Mouse (Mus musculus) intestine, postnatal 0 days (tissue): ENCODE results near the gene Ablim1. TPM values are rescaled to one million over a fixed set of nuclear protein-coding genes. Genes with fewer than 3 reads are reported as not detected.

ENCODE experiments used
- ATAC-seq: fragments of 200-750 bp; cut with Nextera tagmentation; 2 replicates; pipeline ENCODE4 v1.8.0; 2017; ENCODE audit warnings: mild to moderate bottlenecking, moderate TSS enrichment, moderate library complexity
- H3K27ac ChIP-seq: fragments of 300-500 bp; sonication (generic); 2 replicates; pipeline ENCODE4 v1.5.1; 2014; ENCODE audit warnings: mild to moderate bottlenecking, low read depth, low read length, moderate library complexity
- H3K27me3 ChIP-seq: fragments of 300-500 bp; sonication (generic); replicated peaks from 2 replicates; pipeline ENCODE4 v1.6.1; 2014; ENCODE audit warnings: low read length, mixed read lengths; ENCODE audit not compliant: control insufficient read depth, insufficient read depth
- H3K36me3 ChIP-seq: fragments of 300-500 bp; sonication (generic); 2 replicates; pipeline ENCODE4 v1.6.1; 2014; ENCODE audit warnings: mild to moderate bottlenecking, moderate library complexity; ENCODE audit not compliant: control insufficient read depth, insufficient read depth
- H3K4me1 ChIP-seq: fragments of 300-500 bp; sonication (generic); replicated peaks from 2 replicates; pipeline ENCODE4 v1.6.1; 2014; ENCODE audit warnings: antibody characterized with exemption, low read length, mixed read lengths; ENCODE audit not compliant: control insufficient read depth, insufficient read depth
- H3K4me2 ChIP-seq: fragments of 300-500 bp; sonication (generic); replicated peaks from 2 replicates; pipeline ENCODE4 v1.6.1; 2014; ENCODE audit warnings: low read depth, mild to moderate bottlenecking, moderate library complexity
- H3K4me3 ChIP-seq: fragments of 300-500 bp; sonication (generic); 2 replicates; pipeline ENCODE4 v1.5.1; 2014; ENCODE audit warnings: low read depth, low read length
- H3K9ac ChIP-seq: fragments of 300-500 bp; sonication (generic); 2 replicates; pipeline ENCODE4 v1.6.1; 2014; ENCODE audit warnings: mild to moderate bottlenecking, low read depth, low read length
- H3K9me3 ChIP-seq: fragments of 300-500 bp; sonication (generic); 2 replicates; pipeline ENCODE4 v1.6.1; 2016; ENCODE audit warnings: mixed run types; ENCODE audit not compliant: control insufficient read depth
- CTCF ChIP-seq: sonication (generic); IDR thresholded peaks from 2 replicates; pipeline ENCODE4 v1.5.1; 2016; ENCODE audit warnings: low read depth, mild to moderate bottlenecking, control low read depth, antibody characterized with exemption, moderate library complexity
- WGBS: fragments of 180-500 bp; shearing (Covaris S2); extraction: QIAGEN DNeasy Blood & Tissue Kit; methylation state at CpG from one replicate; pipeline ENCODE4 v1.1.7; 2014; 5-methylcytosine and 5-hydroxymethylcytosine counted together
- polyA plus RNA-seq: library from polyadenylated mRNA; unstranded; fragments of >200 nt; fragmentation: Nextera tagmentation; extraction: Ambion mirVana; gene quantifications from 2 replicates; pipeline ENCODE4 v1.2.1, GENCODE M21; 2015

The Ablim1 gene
- polyA plus RNA-seq, 1 experiment from 2014 or later: 24.4 TPM

GRCm38 (mm10) chr19:57103360-57103958, 211.3 kb downstream of the Ablim1 start:
- 50% methylated on average over 4 of the region's 4 CpGs for WGBS
- Histone ChIP-seq H3K36me3 (no peaks in the 10 kb centered on the region), H3K4me1 (peaks cover 4% of the 10 kb centered on the region; the same call in 1 of the 2 replicates), H3K9me3 (no peaks in the 10 kb centered on the region), H3K4me2 (no peak overlapping the region), H3K27ac (peak overlapping the region; percentile 31; the same call in 1 of the 2 replicates), H3K27me3 (no peaks in the 10 kb centered on the region), H3K9ac (no peak overlapping the region), H3K4me3 (no peak overlapping the region)
- ATAC-seq: no peak
- TF ChIP-seq CTCF: no peak

DNA sequence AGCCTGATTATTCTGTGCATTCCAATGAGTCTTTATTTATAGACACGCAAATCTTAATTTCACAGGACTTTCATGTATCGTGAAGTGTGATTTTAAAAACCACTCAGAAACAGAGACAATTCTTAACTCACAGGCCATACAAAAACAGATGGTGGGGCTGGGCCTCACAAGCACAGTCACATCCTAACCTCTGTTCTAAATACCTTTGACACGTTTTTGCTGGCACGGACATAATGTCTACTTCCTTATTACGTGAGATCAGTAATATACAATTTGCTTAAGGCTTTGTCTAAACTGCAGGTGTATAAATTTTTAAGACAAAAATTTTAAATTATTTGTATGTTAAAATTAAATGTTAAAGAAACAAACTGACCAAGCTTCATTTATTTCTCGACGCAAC, 212.7 kb downstream of the Ablim1 start:
- Histone ChIP-seq H3K9ac (no peak overlapping the region), H3K4me2 (no peak overlapping the region), H3K4me3 (no peak overlapping the region), H3K27ac (no peak overlapping the region), H3K27me3 (no peaks in the 10 kb centered on the region), H3K4me1 (peaks cover 4% of the 10 kb centered on the region; the same call in 1 of the 2 replicates), H3K36me3 (no peaks in the 10 kb centered on the region), H3K9me3 (no peaks in the 10 kb centered on the region)
- 52% methylated on average over 7 of the region's 7 CpGs for WGBS
- ATAC-seq: peak; percentile 59; the same call in 1 of the 2 replicates
- no peak for TF ChIP-seq CTCF

DNA sequence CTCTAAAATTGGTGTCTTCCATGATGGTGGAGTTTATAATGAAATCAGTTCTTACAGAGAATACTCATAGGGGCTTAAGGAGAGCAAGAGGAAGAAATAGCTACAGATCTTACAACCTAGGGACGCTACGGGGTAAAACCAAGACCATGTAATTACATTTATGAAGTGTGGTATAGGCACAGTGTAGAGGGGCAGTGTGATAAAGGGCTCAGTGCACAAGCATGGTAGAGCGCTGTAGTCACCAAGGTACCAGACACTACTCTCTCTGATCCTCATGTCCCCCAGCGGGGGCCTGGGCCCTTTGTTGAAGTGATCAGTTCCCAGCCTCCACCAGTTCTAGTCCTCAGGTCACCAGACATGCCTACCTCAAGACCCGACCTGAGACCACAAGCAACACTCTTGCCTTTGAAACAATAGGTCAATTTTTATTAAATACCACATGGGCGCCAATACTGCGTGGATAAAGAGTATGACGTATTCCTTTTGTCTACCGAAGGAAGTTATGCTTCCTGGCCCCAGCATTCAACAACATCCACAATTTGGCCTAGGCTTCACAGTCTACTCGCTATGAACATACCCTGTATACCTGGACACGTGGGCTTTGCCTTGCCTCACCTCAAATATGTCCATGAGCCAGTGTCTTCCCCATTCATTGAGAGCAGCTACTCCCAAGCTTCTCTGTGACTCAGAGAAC, 213.8 kb downstream of the Ablim1 start:
- no peak for ATAC-seq
- WGBS: 91% methylated on average over 11 of the region's 11 CpGs

GRCm38 (mm10) chr19:57099986-57100385, 214.7 kb downstream of the Ablim1 start:
- no peak for TF ChIP-seq CTCF
- Histone ChIP-seq H3K27me3 (no peaks in the 10 kb centered on the region), H3K4me3 (no peak overlapping the region), H3K4me1 (peaks cover 4% of the 10 kb centered on the region; the same call in 1 of the 2 replicates), H3K27ac (no peak overlapping the region), H3K9me3 (no peaks in the 10 kb centered on the region), H3K4me2 (no peak overlapping the region), H3K36me3 (no peaks in the 10 kb centered on the region), H3K9ac (no peak overlapping the region)
- ATAC-seq: no peak
- WGBS: 85% methylated on average over 9 of the region's 9 CpGs

More for the DNA sequence above, 213.8 kb downstream of the Ablim1 start:
- Histone ChIP-seq H3K36me3 (no peaks in the 10 kb centered on the region), H3K4me1 (peaks cover 4% of the 10 kb centered on the region; the same call in 1 of the 2 replicates), H3K9ac (no peak overlapping the region), H3K27ac (no peak overlapping the region), H3K4me3 (no peak overlapping the region), H3K27me3 (no peaks in the 10 kb centered on the region), H3K4me2 (no peak overlapping the region), H3K9me3 (no peaks in the 10 kb centered on the region)
- TF ChIP-seq CTCF: no peak

GRCm38 (mm10) chr19:57099094-57099357, 215.7 kb downstream of the Ablim1 start:
- no peak for TF ChIP-seq CTCF
- H3K4me2 ChIP-seq: no peak overlapping the region
- 76% methylated on average over 4 of the region's 4 CpGs for WGBS

DNA sequence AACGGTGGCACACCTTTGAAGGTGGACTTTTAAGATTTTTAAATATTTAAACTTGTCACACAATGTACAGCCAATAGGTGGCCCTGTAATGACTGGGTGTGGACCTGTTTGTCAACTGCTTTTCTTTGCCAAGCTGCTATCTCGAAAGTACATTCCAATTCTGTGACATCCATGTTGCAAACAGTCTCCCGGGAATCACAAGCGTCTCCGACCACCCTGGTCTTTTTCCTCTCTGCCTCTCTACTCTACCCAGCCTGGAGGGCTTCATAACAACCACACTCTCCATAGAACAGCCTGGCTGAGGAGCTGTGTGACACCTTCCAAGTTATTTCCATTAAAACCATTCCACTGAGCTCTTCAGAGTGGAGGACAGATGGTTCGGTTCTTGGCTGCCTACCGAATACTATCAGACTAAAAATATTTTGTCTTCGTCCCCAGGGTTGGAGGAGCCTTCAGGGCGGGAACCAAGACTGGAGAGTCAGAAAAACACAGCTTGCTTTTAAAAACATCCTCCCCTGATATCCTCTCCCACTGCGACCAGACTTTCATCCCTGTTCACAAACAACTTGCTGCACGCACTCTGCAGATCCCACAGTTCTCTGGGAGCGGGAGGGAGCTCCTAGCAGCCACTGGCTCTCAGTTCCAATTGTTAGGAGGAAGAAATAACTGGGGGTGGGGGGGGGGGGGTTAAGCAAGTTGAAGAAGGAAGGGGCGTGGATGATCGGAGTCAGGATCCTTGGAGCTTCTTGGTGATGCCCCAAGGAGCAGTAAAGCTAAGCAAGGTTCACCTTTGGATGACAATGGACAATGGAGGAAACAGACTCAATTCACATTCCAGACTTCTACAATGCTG, 216.3 kb downstream of the Ablim1 start:
- peaks cover 4% of the 10 kb centered on the region; the same call in 1 of the 2 replicates for H3K4me1 ChIP-seq
- H3K4me2 ChIP-seq: no peak overlapping the region
- H3K27ac ChIP-seq: peak overlapping the region; percentile 46
- no peaks in the 10 kb centered on the region for H3K27me3 ChIP-seq
- H3K4me3 ChIP-seq: no peak overlapping the region
- no peaks in the 10 kb centered on the region for H3K9me3 ChIP-seq
- no peak for ATAC-seq
- WGBS: 48% methylated on average over 14 of the region's 14 CpGs
- no peak overlapping the region for H3K9ac ChIP-seq
- TF ChIP-seq CTCF: peak; percentile 48
- H3K36me3 ChIP-seq: no peaks in the 10 kb centered on the region

More at GRCm38 (mm10) chr19:57099094-57099357, 215.7 kb downstream of the Ablim1 start:
- H3K36me3 ChIP-seq: no peaks in the 10 kb centered on the region
- no peak overlapping the region for H3K9ac ChIP-seq
- H3K4me1 ChIP-seq: peaks cover 4% of the 10 kb centered on the region; the same call in 1 of the 2 replicates
- peak overlapping the region; percentile 35; the same call in 1 of the 2 replicates for H3K27ac ChIP-seq
- ATAC-seq: no peak
- no peaks in the 10 kb centered on the region for H3K27me3 ChIP-seq
- H3K4me3 ChIP-seq: no peak overlapping the region
- H3K9me3 ChIP-seq: no peaks in the 10 kb centered on the region
